Mouse (Mus musculus) mature B cell (primary cell): ENCODE results near the gene Zfp980.
"Not testable (repeated sequence)": the region's sequence is repeated elsewhere in the genome, so short reads cannot be mapped to it uniquely, and the experiment has no call there.

Experiments
- in situ Hi-C: fragments of 300-500 bp; cut with MboI; formaldehyde crosslinking; loops from 2 replicates; pipeline ENCODE4 v1.14.3; 2019

Gene Zfp980

GRCm38 (mm10) chr4:145670385-145670784, at the start of gene Zfp980:
TSS of gene Zfp980 (plus strand) at chr4:145670685.
- in situ Hi-C loops = not testable (repeated sequence)

GRCm38 (mm10) chr4:145640416-145641185, 29.9 kb upstream of the Zfp980 start:
- in situ Hi-C loops = not testable (repeated sequence)

- in situ Hi-C loops = not testable (repeated sequence)
These were observed 3.8 kb downstream of the Zfp980 start for GRCm38 (mm10) chr4:145674286-145674780.

- in situ Hi-C loops = not testable (repeated sequence)
These were observed 9.7 kb downstream of the Zfp980 start for GRCm38 (mm10) chr4:145680217-145680616.

- in situ Hi-C loops = not testable (repeated sequence)
These were observed 10.3 kb downstream of the Zfp980 start for GRCm38 (mm10) chr4:145680672-145681387.

- in situ Hi-C loops = not testable (repeated sequence)
These were observed 11.5 kb downstream of the Zfp980 start for GRCm38 (mm10) chr4:145682021-145682420.

GRCm38 (mm10) chr4:145683024-145683766, 12.7 kb downstream of the Zfp980 start:
- in situ Hi-C loops = not testable (repeated sequence)

GRCm38 (mm10) chr4:145686061-145686460, 15.6 kb downstream of the Zfp980 start:
- in situ Hi-C loops = not testable (repeated sequence)

GRCm38 (mm10) chr4:145744935-145745644, 74.6 kb downstream of the Zfp980 start:
- in situ Hi-C loops = not testable (repeated sequence)

- in situ Hi-C loops = not testable (repeated sequence)
These were observed 75.1 kb downstream of the Zfp980 start for GRCm38 (mm10) chr4:145745645-145745991.
